Mouse (Mus musculus) B cell, adult 2 months (primary cell): ENCODE data around the gene Pfkl.
"Not testable (repeated sequence)": the region's sequence is repeated elsewhere in the genome, so short reads cannot be mapped to it uniquely, and the experiment has no call there.

Experiments
- DNase-seq, 2 experiments: peaks; one replicate each; pipeline ENCODE4 v3.0.0; 2022

The Pfkl gene

DNA sequence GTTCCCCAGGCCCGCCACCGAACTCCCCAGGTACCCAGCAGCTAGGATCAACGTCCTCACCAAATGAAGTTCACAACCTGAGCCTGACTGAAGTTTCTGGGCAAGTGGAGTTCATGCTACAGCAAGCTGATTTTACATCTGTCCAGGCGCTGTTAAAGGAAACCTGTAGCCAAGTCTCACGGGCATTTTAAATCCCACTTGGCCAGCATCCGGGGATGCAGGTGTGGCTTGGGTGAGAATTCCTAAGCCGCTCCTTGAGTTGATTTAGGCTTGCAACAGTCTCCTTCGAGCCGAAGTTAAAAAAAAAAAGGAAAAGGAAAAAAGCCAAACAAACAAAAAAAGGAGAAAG, at the start of gene Pfkl:
Gene Pfkl (minus strand): TSS at position 139 of the 349 bp plus-strand sequence.
- DNase-seq: no peak

DNA sequence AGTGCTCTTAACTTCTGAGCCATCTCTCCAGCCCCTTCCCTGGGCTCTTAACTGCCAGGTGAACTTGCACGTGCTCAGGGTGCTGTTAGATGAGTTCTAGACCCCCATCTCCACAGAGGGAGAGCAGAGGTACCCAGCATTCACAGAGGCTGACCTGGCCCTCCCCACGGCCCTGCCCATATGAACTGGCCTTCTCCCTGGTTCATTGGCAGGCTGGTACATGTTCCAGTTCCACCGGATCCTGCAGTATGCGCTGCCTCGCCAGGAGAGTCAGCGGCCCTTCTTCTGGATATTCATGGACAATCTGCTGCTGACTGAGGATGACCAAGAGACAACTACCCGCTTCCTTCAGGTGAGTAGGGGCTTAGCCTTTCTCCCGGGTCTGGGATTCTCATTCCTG, 47.2 kb upstream of the Pfkl start:
- DNase-seq: no peak

DNA sequence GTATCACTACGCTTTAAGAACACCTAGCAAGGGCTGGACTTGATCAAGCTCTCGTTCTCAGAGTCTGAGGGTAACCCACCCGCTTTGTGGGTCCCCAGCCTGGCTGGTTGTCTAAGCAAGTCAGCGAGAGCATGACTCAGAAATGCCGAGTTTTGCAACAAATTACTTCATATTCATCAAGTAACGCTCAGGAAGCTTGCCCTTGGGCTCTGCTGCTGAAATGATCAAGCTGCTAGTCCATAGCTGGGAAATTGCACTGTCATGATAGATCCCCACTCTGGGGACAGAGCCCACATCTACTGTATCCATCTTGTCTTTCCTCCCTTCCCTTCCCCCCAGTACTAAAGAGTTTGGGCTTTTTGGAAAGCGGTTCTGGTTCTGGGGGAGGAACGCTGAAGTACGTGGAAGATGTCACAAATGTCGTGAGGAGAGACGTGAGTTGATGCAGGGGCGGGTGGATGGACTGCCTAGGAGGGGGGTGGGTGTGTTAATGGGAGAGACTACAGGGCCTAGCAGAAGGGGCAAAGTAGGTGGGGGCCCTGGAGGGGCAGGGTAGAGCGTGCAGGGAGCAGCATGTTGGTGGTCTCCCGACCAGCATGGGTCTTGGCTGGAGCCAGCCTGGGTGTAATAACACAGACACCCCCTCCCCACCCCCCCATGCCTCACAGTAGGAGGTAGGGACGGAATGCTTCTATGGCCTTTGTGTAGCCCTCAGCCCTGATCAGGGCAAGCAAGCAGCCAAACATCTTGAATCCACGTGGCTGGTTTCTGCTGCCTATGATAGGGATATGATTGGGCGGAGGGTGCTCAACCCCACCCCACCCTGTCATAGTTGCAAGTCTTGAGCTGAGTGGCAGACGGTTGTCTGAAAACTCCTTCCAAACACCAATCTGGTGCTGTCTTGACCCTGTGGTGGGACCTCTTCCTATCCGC, 45.0 kb upstream of the Pfkl start:
- no peak for DNase-seq

DNA sequence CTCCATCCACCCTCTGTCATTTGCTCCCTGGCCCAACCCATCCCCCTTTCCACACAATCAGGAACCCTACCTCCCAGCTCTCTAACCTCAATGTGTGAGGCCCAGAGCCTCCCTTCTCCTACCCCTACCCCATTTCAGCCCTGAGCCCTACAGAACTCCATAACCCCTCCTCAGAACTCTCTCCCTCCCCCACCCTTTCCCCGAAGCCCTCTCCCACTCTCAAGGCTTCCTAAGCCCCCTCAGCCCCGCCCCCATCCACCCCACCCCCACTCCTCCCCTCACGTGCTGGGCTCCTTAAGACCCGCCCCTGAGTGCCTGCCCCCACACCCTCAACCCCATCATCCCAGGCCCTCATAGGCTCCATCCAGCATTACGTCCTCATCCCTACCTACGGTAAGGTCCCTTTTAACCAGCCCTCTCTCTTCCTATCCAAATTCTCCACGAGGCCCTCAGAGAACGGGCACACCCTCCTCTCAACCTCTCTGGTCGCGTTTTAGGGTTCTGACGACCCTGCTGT, 39.7 kb upstream of the Pfkl start:
- no peak for DNase-seq

DNA sequence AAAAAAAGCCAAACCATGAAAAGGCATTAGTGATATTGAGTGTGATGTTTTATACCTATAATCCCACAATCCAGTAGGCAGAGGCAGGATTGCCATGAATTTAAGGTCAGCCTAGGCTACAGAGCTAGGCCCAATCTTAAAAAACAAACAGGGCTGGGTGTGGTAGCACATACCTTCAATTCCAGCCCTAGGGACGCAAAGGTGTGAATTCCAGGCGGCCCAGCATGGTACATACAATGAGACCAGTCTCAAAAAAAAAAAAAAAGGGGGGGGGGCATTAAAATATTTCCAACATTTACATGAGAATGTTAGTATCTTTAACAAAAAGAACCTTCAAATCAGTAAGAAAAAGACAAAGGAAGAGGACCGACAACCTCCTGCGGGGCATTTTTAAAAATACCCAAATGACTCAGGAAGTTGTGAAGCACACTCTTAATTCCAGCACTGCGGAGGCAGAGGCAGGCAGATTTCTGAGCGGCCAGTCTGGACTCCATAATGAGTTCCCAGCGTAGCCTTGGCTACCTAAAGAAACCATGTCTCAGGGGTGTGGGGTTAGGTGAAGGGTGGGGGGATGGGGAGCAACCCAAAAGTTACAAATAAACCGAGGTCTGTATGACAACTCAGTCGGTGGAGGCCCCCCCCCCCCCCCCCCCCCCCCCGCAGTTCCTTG, 38.3 kb upstream of the Pfkl start:
- DNase-seq: no peak

DNA sequence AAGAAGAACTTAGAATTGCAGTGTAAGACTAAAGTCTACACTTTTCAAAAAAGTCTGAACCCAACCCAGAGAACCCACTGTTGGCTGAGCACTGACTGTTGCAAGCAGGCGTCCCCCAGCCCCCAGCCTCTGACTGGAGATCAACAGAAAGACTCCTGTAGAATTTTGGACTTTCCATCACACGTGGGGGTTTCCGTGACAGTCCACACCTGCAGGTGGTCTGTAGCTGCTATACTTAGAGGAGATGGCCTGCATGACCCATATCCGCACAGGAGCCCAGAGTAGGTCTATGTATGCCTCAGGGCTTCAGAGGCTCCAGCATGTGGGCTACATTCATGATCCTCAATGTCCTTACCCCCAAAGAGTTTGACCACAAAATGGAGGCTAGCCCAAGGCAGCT, 36.5 kb upstream of the Pfkl start:
- no peak for DNase-seq

DNA sequence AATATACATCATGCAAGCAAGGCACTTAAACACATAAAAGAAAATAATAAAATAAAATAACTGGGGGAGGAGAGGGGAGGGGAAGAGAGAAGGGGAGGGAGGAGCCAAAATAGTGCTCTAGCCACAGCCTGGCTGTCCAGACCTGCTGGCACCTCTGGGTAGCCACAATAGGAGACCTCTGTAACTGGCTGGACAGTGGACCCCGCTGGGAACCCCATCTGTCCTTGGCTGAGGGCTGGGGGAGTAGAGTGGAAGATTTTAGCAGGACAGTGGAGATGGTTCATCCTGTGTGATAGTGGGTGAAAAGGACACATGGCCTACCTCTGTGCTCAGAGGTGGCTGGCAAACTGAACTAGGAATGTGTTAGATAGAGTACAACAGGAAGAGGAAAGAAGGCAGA, 34.6 kb upstream of the Pfkl start:
- DNase-seq: no peak

DNA sequence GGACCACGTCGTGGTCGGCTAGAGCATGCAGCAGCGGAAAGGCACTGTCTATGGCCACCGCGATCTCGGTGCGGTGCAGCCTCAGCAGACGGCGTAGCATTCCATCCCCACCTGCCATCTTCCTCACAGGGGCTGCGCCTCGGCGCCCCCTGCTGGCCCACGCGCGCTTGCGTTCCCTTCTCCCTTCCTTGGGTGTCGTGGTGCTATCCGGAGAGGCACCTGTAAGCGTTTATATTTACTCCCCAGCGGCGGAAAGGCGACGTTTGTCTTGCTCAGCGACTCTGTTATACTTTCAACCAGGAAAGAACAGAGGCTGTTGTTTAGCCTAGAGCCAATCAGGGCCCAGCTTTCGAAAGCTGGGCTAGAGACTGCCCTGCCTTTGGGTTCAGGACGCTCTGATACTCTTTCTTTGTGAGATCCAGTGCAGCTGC, 33.5 kb upstream of the Pfkl start, which contains the start of gene Aire:
Gene Aire (minus strand): TSS at position 205 of the 431 bp plus-strand sequence.
- DNase-seq: peak; percentile 87 to 88

DNA sequence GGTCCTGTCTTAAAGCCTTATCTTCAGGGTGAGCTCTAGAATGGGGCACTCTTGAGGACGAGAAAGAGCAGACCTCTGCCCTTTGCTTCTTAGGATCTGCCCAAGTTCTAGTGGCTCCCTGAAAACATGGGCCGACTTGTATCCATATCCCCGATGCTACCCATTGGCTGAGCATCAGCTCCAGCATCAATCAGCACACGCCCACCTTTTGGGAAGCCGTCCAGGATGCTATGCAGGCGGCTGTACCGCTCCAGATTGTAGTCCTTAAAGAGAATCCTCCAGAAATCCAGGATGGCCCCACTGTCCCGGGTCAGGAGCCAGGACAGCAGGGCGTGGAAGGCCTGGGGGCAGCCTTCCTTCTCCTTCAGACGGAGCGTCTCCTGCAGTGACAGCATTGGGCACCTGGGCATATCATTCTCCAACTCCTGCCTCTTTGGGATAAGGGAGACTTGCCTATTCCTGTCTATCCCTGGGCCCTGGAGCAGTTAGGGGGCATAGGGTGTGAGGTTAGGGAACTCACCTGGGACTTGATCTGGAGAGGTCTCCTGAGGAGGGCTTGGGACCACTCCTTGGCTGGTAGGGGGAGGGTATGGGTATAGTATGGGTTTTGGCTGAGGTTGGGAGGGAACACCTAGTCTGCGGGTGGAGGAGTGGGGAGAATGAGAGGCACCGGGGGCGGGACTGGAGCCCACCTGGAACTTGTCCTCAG, 33.0 kb upstream of the Pfkl start:
- no peak for DNase-seq

DNA sequence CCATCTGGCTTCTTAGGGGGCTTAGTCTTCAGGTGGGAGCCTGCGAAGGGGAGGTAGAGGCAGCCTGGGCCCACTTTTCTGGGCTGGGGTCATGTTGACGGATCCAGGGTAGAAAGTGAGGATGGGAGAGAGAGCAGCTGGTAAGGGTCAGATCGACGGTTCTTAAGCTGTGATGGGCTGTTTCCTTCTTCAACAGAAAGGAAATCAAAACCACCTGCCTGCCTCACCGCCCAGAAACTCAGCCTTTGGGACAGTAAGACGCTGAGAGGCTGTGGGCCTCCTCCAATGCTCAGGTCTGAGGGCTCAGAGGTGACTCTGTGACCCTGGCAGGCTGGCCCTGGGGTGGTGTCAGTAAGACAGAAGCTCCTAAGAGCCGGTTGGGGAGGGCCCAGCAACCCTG, 32.2 kb upstream of the Pfkl start:
- DNase-seq: no peak

DNA sequence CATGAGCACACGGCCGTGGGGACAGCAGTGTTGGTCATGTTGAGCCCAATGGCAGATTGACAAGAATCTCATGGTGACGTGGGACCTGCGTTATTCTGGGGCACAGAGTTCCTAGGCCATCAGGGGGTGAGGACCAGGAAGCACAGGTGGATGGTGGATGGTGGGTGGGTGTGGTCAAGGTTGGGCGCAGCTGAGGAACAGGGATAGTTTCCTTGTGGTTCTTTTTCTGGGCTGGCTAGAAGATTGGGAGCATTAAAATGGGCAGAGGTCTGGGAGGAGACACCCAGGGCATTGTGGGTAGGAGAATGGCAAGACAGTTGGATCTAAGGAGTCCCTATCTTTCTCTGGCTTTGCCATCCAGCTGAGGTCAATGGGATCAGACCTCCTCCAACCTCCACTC, 31.8 kb upstream of the Pfkl start, which contains the start of gene Dnmt3l:
Gene Dnmt3l (plus strand): TSS at position 301 of the 400 bp plus-strand sequence.
- no peak for DNase-seq

DNA sequence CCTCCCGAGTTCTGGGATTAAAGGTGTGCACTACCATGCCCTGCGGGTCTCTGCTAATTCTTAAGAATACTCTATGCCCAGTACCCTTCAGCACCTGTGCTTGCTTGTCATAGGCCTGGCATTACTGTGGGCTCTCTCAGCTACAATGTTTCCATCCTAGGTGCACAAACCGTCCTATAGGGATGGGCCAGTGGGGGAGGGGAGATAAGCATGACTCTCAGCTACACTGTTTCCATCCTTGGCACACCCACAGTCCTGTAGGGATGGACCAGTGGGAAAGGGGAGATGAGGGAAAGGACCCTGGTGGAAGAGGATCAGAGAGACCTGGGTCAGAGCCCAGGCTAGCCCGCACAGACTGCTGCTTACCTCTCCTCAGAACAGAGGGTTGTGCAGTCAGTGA, 27.3 kb upstream of the Pfkl start:
- no peak for DNase-seq

DNA sequence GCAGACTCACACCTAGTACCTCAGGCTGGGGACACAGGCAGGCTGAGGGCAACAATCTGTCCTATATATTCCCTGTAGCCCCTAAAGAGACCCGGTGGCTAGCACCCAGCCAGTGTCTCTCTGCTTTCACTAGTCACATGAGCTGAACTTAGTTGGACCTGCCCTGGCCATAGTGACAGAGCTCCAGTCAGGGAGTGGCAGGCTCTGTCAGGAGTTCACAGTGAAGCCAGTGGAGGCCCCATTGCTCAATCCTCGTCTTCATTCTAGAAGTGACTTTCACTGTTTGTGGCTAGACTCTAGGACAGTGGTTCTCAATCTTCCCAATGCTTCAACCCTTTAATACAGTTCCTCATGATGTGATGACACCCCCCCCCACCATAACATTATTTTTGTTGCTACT, 22.1 kb upstream of the Pfkl start:
- no peak for DNase-seq

DNA sequence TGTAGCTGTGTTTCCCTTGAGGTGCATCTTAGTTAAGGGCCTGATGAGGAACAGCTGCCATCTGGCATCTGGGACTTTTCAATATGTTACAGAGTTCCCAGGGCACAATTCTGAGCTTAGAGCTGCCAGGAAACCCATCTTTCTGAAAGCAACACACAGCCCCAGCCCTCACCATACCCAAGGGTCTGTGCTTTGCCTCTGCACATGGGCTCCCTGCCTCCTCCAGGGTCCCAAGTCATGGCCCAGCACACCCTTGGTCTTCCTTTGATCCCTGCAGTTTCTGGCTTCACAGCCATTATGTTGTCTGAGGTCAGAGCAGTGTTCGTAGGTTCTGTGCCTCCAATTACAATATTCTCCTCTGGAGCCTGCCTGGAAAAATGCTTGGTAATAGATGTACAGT, 19.2 kb upstream of the Pfkl start:
- DNase-seq: no peak

DNA sequence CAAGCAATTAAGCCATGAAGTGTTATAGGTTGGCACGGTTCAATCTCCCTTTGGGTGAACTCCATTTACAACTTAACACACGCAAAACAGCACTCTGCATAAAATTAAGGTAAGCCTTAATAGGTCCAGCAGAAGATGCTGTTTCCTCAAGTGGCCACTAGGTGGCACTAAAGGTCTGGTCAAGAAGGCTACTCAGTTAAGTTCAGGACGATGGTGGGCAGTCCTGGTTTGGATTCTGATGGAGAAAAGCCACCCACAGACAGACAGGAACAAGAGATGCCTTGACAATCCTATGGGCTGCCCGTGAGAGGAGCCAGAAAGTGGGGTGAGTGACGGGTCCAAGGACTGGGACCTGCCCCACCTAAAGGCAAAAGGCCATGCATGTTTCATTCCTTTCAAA, 18.2 kb upstream of the Pfkl start:
- DNase-seq: peak; percentile 81

DNA sequence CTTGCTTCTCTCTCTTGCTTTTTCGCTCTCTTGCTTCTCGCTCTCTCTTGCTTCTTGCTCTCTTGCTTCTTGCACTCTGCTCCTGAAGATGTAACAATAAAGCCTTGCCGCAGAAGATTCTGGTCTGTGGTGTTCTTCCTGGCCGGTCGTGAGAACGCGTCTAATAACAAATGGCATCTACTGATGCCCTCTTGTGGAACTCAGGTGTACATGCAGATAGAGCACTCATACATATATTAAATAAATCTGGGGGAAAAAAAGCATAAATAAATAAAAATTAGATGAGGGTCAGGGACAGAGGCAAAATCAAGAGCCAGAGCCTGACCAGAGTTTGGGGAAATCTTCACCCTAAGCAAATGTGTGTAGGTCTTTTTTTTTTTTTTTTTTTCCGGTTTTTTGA, 15.6 kb upstream of the Pfkl start:
- DNase-seq: not testable (repeated sequence)

DNA sequence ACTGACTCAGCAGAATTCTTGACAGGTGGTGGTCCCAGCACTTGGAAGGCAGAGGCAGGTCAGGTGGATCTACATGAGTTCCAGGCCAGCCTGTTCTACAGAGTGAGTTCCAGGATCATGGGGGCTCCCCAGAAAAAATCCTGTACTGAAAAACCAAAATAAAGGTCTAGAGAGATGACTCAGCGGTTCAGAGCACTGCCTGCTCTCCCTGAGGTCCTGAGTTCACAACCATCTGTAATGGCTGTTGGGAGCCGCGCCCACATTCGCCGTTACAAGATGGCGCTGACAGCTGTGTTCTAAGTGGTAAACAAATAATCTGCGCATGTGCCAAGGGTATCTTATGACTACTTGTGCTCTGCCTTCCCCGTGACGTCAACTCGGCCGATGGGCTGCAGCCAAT, 10.1 kb upstream of the Pfkl start:
- not testable (repeated sequence) for DNase-seq

DNA sequence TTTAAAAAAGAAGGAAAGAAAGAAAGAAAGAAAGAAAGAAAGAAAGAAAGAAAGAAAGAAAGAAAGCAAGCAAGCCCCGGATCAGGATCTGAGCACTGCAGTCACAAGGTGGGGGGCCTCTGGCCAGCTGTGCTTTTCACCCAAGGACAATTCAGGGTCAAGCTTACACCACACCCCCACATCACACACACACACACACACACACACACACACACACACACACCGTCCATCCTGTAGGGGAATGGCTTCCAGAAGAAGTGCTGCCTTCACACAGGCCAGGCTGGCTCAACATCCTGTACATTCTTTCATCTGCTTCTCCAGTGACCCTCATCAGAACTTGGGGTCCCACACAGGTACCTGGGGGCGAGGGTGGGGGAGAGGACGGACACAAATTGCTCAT, 9.4 kb upstream of the Pfkl start:
- DNase-seq: no peak

DNA sequence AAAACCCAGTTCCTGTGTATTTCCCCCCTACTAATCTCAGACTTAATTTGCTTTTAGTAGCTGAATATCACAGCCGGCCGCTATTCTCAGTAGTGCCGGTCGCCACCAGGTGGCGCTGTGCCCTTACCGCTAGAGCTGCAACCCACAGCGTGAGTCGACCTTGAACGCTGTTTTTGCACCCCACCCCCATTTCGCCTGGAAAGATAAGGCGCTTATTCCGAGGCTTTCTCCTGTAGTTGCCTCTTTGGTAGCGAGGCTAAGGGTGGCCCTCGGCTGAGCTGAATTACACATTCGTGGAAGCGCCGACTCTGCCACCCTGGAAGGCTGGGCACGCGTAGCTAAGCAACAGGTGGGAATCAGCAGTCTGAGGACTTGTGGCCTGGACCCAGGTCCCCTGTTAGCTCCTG, 8.9 kb upstream of the Pfkl start:
- DNase-seq: peak; percentile 87

DNA sequence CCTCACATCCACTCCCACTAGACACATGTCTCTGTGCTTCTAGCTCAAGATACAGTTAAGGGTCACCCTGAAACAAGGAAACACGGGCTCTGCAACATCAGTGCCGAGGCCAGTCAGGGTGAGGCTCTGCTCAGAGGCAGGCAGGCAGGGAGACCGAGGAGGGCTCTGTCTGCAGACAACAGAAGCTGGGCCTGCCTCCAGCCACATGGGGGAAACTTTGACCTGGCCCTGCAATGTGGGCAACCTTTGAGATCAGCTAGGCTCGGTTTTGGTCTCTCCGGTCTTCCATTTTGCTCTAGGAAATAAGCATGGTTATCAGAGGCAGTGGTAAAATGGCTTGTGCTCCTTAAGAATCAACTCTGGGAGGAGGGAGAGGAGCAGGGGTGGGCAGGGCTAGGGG, 6.5 kb upstream of the Pfkl start:
- no peak for DNase-seq

DNA sequence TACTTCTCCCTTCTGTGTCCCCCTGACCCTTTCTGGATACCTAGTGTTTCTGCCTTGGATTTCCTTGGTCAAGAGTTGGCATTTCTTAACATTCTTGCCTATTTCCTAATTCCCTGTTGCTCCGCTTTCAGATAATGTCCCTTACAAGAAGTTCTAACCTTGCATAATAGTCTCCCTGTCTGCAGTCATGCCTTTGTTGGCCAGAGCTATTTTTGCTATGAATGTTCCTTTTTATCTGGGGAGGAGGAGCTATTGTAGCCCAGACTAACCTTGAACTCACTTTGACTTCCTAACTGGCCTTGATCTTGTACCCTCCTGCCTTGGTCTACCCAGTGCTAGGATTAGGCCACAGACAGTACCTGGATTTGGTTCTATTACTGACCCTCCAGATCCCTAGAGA, 5.6 kb upstream of the Pfkl start:
- DNase-seq: no peak

DNA sequence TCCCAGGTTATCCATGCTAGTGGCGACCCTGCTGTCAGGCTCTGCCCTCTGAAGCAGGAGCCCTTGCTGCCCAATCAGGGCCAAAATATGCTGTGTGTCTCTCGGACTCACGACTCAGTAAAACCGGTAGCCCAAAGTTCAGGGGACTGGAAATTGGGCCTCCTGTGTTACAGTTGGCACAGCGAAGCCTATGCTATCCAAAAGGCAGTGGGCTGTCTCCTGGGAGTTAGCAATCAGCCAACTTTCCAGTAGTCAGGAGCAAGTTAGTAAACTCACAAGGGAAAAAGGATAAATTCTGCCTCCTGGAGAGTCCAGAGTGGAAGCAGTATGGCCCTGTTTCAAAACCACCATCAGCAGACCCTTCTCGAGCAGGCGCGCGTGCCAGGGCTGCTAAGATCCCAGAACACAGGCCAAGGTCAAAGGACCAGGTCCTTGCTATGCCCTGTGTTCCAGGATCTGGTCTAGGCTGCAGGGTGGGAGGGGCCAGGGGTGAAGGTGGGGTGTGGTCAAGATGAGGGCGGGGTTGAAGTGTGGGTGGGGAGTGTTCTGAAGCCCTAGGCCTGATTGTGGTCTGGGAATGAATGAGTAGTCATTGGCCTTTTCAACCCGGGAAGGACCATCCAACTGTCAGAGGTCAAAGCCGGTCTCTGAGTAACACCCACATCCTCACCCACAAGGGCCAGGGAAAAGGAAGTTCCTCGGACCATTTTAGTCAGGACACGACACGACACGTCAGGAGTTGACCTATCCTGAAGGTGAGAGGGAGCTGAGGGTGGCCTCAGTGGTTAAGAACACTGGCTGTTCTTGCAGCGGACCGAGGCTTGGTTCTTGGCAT, 3.0 kb upstream of the Pfkl start:
- no peak for DNase-seq
